Mouse (Mus musculus) adrenal gland, postnatal 36 days (tissue): ENCODE measurements around the gene Ccdc134. TPM values are rescaled to one million over a fixed set of nuclear protein-coding genes. Genes with fewer than 3 reads are reported as not detected.

Experiments used
- DNase-seq, 2 experiments: peaks; one replicate each; pipeline ENCODE4 v3.0.0; 2021; ENCODE audit warnings: mixed read lengths in 1 of 2
- total RNA-seq, 2 experiments: library from RNA; stranded (reverse); gene quantifications; 2 replicates each; pipeline ENCODE4 v1.2.3; 2021

Ccdc134 gene
- total RNA-seq, 2 experiments from 2014 or later = 6.7 to 11.3 TPM

DNA sequence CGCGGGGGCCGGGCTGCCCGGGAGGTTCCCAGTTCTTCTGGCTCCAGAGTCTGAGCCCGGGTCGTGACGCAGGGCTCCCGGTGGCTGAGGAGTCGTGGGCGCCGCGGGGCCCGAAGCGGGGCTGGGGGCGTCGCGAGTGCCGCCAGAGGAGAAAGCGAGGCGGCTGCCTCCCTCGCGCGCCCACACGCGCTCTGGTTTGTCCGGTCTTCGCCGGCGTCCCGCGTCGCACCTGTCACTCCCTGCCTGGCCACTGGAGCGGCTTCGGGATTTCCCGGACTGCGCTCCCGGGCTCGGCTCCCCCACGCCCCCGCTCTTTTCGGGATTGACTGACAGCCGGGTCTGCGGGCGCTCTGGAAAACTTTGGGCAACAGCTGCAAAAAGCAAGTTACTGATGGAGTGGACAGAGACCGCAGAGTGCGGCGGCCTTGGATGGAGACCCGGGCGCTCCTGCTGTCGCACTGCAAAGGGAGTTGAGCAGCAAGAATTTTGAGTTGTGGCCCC lies 19.9 kb downstream of the Ccdc134 start:
- peak; percentile 64 to 70 for DNase-seq

DNA sequence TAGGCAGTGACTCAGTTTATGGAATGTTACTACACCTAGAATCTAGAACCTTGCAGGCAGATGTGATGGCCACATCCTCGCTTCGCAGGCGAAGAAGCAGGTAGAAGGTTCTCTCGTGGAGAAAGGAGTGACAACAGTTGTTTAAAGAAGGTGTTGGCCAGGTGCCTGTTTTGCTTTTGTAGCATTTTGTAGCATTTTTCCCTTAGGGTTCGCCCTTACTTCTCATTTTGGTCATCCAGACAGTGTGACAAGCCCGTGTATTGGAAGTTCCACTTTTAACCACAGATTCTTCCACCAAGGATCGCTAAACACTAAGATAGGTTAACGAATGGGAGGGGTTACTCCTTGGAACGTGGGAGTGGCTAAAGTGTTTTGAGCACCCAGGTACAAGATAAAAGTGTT lies 20.8 kb downstream of the Ccdc134 start:
- DNase-seq = no peak

DNA sequence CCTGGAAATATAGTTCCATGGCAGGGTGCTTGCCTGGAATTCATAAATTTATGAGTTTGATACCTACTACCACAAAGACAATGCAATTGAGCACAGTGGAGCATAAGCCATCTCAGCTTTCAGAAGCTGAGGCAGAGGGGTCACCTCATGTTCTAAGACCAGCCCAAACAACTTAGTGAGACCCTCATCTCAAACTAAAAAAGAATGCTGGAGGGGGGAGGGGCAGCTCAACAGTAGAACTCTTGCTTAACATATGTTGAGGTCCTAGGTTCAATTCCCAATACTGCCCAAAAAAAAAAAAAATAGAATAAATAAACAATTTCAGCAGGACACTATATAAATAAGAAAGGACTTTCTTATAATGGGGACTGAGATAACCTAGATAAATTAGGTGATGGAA lies 22.3 kb downstream of the Ccdc134 start:
- DNase-seq = no peak

DNA sequence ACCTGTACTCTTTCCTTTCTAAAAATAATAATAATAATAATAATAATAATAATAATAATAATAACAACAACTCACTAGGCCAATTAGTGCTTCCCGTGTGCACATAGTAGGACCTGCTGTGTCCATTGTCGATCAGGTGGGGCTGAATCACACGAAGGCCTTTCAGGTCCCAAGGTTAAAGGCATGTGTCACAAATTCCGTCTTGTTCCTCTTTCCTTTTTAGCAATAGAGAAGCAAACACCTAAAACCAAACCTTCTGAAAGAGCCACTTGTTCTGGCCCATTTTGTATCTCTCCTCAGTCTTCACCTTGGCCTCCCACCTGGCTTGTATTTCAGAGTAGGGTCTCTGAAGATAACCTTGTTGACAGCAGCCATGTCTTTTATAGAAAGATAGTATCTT lies 23.5 kb downstream of the Ccdc134 start:
- DNase-seq = no peak

DNA sequence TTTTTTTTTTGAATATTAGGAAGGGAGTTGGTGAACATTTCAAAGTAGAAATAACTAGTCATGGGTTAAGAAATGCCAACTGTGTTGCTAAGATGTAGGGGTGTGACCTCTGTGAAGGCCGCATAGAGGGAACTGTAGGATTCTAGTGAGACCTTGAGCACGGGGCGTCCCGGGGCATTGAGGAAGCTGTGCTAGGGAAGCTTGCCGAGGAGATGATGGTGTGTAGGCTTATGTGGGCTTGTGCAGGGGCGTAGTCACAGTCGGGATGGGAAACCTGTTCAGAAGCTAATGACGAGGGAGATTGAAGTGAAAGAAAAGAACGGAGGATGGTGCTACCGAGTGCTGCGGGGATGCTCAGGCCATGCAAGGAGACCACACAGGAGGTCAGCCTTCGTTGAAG lies 24.3 kb downstream of the Ccdc134 start:
- DNase-seq = peak; percentile 34 to 41

DNA sequence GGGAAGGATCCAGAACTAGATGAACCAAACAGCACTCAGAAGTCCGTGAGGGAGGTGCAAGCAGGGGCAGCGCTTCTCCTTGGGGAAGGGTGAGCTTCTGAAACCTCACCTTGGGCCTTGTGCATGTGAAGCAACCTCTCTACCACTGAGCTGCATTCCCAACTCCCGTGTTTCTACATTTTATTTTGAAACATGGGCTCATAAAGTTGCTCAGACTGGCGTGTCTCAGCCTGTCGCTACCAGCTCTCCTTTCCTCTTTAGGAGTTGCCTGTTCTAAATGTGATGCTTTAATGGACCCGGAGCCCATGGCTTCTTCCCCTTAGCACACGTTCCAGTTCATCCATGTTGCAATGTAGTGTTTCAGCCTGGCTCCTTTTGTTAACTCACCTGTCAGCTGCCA lies 24.7 kb downstream of the Ccdc134 start:
- no peak for DNase-seq

DNA sequence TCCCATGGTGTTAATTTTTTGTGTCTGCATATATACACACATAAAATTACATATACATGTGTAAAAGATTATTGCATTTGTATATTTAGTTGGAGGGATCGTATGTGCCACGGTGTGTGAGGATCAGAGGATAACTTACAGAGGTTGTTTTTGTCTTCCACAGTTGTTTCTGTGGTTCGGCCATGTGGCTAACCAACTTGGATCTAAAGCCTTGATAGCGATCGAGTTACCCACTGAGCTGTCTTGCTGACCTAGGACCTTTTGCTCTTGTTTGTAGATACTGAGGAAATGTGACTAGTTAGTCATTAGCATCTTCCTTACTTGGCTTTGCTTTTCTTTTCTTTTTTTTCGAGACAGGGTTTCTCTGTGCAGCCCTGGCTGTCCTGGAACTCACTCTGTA lies 28.6 kb downstream of the Ccdc134 start:
- no peak for DNase-seq

DNA sequence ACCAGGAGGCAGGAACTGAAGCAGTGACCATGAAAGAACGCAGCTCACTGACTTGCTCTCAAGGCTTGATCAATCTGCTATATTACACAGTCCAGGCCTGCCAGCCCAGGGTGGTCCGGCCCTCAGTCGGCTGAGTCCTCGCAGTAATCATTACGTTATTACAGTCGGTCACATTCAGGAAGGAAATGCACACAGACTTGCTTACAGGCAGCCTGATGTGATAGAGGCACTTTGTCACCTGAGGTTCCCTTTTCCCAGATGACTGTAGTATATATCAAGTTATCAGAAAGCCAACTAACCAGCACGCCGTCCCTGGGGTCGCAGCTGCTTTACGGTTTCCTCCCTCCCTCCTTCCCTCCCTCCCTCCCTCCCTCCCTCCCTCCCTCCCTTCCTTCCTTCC lies 29.2 kb downstream of the Ccdc134 start:
- no peak for DNase-seq

DNA sequence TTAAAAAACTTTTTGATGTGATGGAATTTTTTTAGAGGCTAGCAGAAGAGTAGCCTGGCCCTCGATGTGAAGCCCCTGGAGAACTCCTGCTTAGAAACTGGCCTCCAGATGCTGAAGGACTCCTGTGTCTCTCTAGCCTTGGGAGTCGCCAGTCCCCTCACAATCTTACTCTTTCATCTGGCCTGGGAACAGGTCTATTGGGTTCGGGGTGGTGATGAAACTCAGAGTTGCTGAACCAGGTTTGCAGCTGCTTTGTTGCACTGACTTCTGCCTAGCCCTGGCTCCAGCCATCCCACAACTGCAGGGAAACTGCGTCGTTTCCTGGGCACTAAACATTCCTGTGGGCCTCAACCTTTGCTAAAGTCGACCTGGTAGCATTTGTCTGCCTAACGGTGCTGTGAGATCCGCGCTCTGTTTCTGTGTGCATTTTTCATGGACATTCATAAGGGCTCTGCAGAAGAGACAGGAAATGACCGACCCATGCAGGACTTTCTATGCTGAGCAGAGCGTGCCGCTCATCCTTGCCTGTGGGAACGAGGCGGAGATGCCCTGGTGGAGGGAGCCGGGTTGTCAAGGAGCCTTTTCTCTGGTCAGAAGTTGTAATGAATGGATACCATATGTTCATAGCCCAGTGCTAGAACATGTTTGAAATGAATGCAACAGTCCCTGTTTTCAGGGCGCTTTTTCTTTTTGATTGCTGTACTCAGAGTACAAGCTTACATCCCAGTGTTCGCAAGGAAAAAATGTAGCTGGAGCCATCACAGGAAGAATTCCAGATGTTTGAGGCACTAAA lies 30.7 kb downstream of the Ccdc134 start:
- DNase-seq = no peak

DNA sequence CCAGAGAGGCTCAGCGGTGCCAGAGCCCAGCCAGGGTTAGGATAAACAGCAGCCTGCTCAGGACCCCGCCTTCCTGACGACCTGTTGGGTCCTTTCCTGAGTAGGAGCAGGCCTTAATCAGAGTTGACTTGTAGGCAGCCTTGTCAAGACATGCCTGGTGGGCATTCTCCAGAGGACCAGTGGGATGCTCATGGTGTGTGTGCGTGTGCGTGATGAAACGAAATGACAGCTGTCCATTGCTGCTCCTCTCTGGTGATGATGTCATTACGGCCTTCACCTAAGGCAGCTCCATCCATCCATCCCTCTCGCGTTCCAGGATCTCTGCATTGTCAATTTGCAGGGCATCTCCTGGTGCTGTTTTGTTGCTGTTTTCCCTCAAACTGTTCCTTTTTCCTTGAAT lies 31.7 kb downstream of the Ccdc134 start:
- no peak for DNase-seq

DNA sequence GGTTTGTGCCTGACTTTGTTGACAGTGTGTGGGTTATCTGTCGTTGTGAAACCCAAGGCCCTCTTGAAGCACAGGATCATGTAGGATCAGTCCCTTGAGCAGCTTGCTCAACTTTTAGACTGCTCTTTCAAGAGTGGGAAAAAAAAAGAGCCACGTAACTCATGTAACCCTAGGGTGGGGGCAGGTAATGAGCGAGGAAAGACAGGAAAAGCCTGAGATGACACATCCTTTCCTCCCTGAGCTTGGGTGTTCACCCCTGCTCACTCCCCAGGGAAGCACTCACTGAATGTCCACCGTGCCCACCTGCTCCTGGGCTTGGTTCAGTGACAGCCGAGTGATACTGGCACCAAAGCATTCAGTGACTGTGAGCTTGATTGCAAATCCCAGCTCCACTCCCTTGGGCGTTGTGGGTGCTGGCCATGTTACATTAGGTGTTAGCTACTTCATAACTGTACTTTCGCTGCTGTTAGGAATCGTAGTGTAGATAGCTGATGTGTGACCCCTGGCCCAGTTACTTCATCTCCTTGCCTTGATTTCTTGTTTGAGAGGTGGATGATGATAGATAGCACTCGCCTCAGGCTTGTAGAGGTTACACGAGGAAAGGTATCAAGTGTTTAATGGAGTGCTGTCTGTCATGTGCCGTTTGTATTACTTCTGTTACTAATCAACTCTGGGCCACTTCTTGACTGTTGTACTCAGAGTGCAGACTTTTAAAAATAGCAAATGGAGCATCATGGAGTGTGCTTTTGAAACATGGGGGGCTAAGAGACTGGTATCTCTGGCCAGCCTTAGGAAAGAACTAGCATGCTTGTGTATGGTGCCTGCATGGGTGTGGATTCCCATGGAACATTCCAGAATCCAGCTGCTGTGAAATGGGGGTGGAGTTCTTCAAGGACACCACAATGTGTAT lies 33.3 kb downstream of the Ccdc134 start:
- DNase-seq = no peak

DNA sequence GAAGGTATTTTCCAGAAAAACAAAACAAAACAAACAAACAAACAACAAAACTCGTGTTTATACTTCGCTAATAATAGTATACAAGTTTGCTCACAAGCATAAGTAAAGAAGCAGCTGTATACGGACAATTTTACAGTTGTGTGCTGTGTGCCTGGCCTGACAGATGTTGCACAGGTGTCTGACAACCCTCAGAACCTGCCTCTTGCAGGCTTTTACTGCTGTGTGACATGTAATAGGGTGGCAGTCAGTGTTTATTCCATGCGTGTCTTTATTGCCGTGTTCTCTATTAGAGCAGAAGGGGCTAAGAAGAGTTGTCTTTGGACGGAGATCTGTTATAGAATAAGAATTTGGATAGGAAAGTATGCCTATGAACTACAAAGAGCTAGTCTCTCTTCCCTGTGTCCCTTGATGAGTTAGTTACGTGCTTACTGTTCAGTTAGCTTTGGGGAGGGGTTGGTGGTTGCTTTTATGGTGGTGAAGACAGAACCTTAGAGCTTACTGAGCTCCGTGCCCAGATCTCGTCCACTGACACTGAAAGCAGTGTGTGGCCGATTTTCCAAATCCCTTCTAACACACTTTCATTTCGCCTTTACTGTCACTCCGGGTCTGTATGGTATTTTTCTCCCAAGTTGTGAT lies 34.4 kb downstream of the Ccdc134 start:
- no peak for DNase-seq

DNA sequence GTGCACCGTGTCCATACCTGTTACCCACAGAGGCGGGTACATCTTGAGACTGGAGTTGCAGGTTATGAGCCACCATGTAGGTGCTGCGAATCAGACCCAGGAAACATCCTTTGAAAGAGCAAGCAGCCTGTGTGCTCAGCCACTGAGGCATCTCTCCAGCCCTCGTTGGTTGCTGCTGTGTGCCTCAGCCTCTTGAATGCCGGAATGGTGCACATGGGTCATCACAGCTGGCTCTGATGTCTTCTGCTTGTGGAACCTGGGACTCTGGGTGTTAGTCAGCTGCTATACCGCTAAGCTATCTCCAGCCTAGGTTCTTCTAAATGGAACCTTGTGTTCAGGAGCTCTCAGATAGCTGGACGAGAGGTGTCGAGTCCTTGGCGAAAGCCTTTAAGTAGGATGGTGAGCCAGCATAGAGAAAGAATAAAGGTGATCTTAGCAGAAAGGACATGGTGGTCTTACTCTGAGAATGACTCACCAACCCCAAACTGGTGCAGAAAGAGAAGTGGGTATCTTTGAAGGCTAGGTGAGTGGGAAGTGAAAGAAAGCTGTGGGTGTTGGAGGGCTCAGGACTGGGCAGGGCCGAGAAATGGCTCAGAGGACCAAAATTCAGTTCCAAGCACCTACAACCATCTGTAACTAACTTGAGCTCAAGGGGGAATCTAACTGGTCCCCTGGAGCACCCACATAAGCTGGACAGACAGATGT lies 35.8 kb downstream of the Ccdc134 start:
- DNase-seq = no peak

DNA sequence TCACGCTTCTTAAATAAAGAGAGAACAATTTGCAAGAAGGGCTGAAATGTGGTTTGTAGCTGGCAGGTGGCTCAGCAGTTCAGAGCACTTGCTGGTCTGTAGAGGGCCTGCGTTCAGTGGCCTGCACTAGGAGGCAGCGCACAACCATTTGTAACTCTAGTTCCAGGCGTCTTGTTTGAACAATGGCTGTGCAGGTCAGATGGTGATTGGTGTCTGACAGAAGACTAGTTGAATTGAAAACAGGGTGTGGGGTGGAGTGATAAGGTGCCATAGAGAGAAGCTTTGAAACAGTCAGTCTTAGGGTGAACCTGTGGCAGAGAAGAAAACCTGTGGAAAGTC lies 36.3 kb downstream of the Ccdc134 start:
- no peak for DNase-seq

DNA sequence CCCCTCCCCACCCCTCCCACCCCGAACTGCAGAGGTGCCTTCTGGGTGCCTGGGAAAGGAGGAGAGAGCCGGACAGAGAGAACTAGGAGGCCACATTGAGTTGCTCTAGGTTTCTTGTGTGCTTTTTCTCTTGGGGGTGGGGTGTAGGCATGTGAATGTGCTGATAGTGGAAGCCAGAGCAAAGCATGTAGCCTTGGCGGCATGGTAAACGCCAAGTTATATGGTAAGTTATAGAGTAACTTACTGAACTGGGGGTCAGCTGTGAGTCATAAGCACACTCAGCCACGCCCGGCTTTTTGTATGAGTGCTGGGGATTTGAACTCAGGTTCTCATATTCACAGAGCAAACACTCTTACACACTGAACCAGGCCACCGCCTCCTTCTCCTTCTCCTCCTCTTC lies 36.8 kb downstream of the Ccdc134 start:
- DNase-seq = no peak

DNA sequence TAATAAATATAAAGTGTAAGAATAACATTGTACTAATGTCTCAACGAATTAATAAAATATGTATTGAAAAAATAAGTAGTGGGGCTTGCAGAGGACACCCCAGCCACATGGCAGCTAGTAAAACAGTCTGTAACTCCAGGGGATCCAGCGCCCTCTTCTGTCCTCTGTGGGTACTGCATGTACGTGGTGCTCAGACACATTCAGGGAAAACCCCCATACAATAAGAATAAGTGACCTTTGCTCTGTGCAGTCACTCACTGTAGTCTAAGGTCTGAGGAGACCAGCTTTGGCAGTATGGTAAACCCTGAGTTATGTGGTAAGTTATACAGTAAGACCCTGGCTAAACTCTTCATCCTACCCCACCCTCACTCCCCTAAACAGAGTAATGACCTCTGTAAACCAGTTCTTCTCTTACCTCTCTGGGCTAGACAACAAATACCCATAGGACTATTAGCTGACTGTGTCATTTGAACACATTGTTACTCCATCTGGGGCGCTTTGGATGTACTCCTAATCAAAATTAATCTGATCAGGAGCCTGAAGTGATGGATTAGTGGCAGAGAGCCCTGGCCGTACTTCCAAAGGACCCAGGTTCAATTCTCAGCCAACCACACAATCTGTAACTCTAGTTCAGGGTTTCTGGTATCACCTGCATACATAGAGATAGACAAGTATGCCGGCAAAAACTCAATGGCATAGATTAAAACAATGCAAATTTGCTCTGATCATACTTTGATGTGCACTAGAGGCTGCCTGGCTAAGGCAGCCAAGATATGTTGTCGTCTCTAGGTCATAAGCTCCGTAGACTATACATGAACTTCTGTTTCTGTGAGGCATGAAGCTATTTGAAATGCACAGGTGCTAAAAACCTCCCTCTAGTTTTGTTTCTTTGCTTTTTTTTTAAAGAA lies 37.9 kb downstream of the Ccdc134 start:
- DNase-seq = peak; percentile 77 to 80

DNA sequence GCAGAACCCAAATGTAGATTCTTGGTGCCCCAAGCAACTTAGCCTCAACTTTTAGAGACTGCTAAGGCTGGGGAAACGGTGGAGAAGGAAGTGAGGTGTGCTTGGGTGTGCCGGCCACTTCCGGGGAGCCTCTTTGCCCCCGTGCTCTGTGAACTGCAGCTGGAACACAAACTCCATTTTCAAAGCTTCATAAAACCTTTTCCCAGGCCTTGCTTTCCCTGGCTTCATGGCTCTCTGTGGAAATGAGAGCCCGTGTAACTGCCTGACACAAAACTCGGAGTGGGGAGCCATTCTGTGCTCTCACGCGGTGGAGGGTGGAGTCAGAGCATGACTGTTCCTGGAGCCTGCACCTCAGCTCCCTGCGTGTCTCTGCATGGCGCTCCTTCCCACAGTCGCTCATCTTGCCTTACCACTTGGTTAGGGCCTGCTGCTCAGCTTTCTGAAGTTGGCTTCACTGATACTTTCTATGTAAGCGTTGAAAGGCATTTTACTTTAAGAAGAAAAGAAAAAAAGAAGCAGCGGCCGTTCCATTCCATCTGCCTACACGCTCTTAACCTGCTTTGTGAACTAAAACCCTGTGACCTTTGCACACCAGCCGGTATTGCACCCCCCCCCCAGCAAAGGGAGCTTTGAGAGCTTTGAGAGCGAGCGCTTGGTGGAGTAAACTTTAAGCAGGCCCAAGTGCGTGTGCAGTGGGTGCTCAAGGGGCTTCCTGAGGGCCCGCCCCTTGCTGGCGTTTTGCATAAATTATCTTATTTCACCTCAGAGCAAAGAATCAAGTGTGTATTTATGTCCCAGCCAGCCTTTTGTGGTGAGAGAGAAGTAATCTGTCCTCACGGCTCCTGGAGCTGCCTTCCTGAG lies 38.7 kb downstream of the Ccdc134 start:
- DNase-seq = no peak

DNA sequence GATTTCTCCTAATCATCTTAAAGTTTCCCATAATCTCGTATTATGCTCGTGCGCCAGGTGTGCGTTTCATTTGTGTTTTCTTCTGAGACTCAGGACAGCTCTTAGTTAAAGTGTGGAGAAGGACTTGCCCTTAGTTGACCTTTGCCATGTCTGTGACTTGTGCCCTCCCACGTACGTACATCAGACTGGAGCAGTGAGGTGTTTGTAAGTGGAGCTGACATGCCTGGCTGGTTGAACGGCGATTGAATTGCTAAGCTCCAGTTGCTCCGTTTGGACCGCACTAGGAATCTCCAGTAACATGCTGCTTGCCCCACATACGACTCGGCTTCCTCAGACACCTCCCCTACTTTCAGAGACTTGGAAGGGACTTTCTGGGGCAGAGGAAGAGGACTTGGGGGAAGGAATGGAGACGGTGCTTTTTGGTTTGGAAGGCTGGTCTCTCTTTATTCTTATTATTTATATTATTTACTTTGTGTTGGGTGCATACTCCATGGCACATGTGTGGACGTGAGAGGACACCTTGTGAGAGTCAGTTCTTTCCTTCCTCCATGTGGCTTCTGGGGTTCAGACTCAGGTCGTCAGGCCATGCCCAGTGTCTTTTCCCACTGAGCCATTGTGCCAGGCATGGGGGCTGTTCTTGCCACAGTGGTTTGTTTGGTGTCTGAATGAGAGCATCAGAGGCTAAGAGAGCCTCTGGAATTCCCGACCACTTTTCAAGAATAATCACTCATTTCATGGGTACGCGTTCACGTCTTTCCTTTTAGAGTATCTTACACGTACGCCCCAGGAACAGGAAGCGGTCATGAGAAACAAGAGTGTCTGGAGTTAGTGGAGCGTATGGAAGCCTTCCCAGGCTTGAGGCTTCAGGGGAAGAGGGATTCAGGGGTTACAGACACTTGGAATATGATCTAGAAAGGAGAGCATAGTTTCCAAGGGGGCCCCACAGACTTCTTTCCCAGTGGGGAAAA lies 39.8 kb downstream of the Ccdc134 start:
- no peak for DNase-seq

DNA sequence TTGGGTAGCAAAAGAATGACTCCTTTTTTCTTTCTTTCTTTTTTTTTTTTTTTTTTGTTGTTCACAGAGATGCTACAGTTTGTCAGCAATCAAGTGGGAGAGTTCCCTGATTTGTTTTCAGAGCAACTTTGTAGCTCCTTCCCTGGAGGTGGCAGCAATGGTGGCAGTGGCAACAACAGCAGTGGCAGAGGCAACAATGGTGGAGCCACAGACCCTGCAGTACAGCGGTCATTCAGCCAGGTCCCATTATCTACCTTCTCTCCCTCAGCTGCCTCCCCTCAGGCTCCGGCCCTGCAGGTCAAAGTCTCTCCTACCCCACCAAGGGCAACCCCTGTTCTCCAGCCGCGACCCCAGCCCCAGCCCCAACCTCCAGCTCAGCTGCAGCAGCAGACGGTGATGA lies 41.9 kb downstream of the Ccdc134 start:
- no peak for DNase-seq
